Mouse (Mus musculus) ES-Bruce4 (cell line): ENCODE measurements around the gene Rab5c. TPM values are rescaled to one million over a fixed set of nuclear protein-coding genes. Genes with fewer than 3 reads are reported as not detected.

Source experiments
- H3K27ac ChIP-seq: 2 replicates; pipeline ENCODE4 v1.5.1; 2012; ENCODE audit warnings: low read length, inconsistent platforms; ENCODE audit not compliant: insufficient read depth
- H3K27me3 ChIP-seq: 2 replicates; pipeline ENCODE4 v1.6.1; 2012; ENCODE audit warnings: mild to moderate bottlenecking, low read length, inconsistent platforms; ENCODE audit not compliant: control insufficient read depth, poor library complexity, insufficient read depth, severe bottlenecking
- H3K36me3 ChIP-seq: 2 replicates; pipeline ENCODE4 v1.6.1; 2012; ENCODE audit warnings: inconsistent platforms, mild to moderate bottlenecking, low read length, moderate library complexity; ENCODE audit not compliant: control insufficient read depth, poor library complexity, insufficient read depth, severe bottlenecking
- H3K4me1 ChIP-seq: one replicate; pipeline ENCODE4 v1.8.1; 2011; ENCODE audit warnings: low read length; ENCODE audit not compliant: control insufficient read depth, insufficient read depth
- H3K4me3 ChIP-seq: 2 replicates; pipeline ENCODE4 v1.5.1; 2011; ENCODE audit warnings: low read depth, mild to moderate bottlenecking, low read length
- H3K9ac ChIP-seq: 2 replicates; pipeline ENCODE4 v1.6.1; 2012; ENCODE audit warnings: low read depth, mild to moderate bottlenecking, inconsistent platforms; ENCODE audit not compliant: poor library complexity, severe bottlenecking
- H3K9me3 ChIP-seq: replicated peaks from 2 replicates; pipeline ENCODE4 v1.6.1; 2012; ENCODE audit warnings: mild to moderate bottlenecking, low read length, inconsistent platforms; ENCODE audit not compliant: control insufficient read depth, poor library complexity, insufficient read depth, severe bottlenecking
- CTCF ChIP-seq: IDR thresholded peaks from one replicate; pipeline ENCODE4 v1.8.1; 2011; ENCODE audit warnings: low read depth, low read length
- EP300 ChIP-seq: IDR thresholded peaks from 2 replicates; pipeline ENCODE4 v1.6.1; 2011; ENCODE audit warnings: low read depth, low read length; ENCODE audit not compliant: insufficient read depth
- POLR2A ChIP-seq: IDR thresholded peaks from one replicate; pipeline ENCODE4 v1.8.1; 2011; ENCODE audit warnings: low read length; ENCODE audit not compliant: insufficient read depth
- polyA plus RNA-seq: library from polyadenylated mRNA; stranded (reverse); fragments of >200 nt; gene quantifications from 2 replicates; pipeline ENCODE4 v1.2.4, GENCODE M21; 2011; ENCODE audit warnings: low read depth; ENCODE audit not compliant: missing spikeins, insufficient read depth, insufficient read length

Gene Rab5c
- polyA plus RNA-seq, 1 experiment, result 95.2 TPM

GRCm38 (mm10) chr11:100720345-100720744, 17.7 kb downstream of the Rab5c start:
- no peak overlapping the region for H3K27ac ChIP-seq
- peaks cover 7% of the 10 kb centered on the region for H3K4me1 ChIP-seq
- H3K27me3 ChIP-seq, result no peaks in the 10 kb centered on the region
- no peaks in the 10 kb centered on the region for H3K9me3 ChIP-seq
- no peak overlapping the region for H3K4me3 ChIP-seq
- H3K36me3 ChIP-seq, result peaks cover 11% of the 10 kb centered on the region
- no peak overlapping the region for H3K9ac ChIP-seq
- TF ChIP-seq POLR2A, result no peak

GRCm38 (mm10) chr11:100719893-100720292, 18.1 kb downstream of the Rab5c start:
- Histone ChIP-seq H3K4me1 (peaks cover 5% of the 10 kb centered on the region), H3K27ac (0 out of 2 replicates have a peak overlapping the region, but pooled peaks have one; percentile 25), H3K36me3 (peaks cover 11% of the 10 kb centered on the region), H3K4me3 (peak overlapping the region; percentile 30; the same call in 1 of the 2 replicates), H3K9me3 (no peaks in the 10 kb centered on the region), H3K27me3 (no peaks in the 10 kb centered on the region), H3K9ac (no peak overlapping the region)
- TF ChIP-seq POLR2A (no peak), EP300 (no peak), CTCF (no peak)

DNA sequence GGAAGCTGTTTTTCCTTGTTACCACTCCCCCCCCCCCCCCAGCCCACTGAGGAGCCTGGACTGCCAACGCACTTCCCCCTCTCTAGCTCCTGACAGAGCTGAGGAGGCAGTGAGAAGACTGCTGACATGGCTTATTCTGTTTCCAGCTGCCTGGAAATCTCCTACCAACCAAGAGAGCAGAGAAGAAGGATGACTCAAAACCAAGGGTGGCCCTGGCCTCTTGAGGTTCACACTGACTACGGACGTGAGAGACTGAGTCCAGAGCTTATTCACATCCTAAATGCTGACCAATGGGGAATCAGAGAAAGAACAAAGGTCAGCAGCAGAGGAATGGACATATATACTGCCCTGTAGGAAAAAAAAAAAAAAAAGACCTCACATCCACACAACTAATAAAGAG, 18.7 kb downstream of the Rab5c start:
- Histone ChIP-seq H3K36me3 (peaks cover 11% of the 10 kb centered on the region), H3K27ac (0 out of 2 replicates have a peak overlapping the region, but pooled peaks have one; percentile 25), H3K27me3 (no peaks in the 10 kb centered on the region), H3K4me3 (no peak overlapping the region), H3K9me3 (no peaks in the 10 kb centered on the region), H3K4me1 (peaks cover 5% of the 10 kb centered on the region), H3K9ac (no peak overlapping the region)
- no peak for TF ChIP-seq POLR2A
- no peak for TF ChIP-seq CTCF
- no peak for TF ChIP-seq EP300

GRCm38 (mm10) chr11:100718866-100719265, 19.1 kb downstream of the Rab5c start:
- Histone ChIP-seq H3K27me3 (no peaks in the 10 kb centered on the region), H3K9me3 (no peaks in the 10 kb centered on the region), H3K36me3 (peaks cover 11% of the 10 kb centered on the region), H3K9ac (no peak overlapping the region), H3K4me1 (peaks cover 5% of the 10 kb centered on the region), H3K4me3 (no peak overlapping the region), H3K27ac (no peak overlapping the region)
- no peak for TF ChIP-seq POLR2A
- no peak for TF ChIP-seq EP300

DNA sequence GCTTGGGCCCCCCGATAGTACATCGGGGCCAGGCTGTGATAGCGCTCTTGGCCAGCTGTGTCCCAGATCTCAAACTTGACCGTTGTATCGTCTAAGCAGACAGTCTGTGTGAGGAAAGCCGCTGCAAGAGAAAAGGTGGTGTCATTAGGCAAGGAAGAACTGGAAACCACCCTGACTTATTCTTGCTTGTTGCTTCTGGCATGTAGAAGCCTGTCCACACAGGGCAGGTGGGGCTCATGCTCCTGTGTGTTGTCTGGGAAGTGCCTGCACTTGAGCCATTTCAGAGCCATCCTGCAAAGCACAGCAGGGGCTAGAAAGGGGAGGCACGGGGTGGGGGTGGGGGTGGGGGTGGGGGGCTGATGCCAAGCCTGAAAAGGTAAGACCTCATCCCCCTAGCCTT, 19.6 kb downstream of the Rab5c start:
- peaks cover 5% of the 10 kb centered on the region for H3K4me1 ChIP-seq

DNA sequence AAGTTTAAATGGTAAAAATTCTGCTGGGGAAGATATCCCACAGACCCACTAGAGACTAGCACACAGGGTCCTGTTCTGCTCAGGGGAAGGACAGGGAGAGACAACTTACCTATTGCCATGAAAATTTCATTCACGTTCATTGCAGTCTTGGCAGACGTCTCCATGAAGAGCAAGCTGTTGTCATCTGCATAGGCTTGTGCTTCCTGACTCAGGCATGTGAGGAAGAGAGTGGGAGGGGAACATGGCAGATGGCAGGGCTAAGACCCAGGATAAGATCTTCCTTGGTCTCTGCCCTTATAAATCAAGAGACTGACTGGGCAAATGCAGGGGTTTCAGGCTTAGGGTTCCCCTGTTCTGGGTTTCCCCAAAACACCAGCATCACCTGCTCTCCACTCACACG, 21.4 kb downstream of the Rab5c start:
- no peak overlapping the region for H3K9ac ChIP-seq
- no peak for TF ChIP-seq EP300
- no peak for TF ChIP-seq CTCF
- no peak for TF ChIP-seq POLR2A
- no peak overlapping the region for H3K27ac ChIP-seq
- H3K4me1 ChIP-seq, result peaks cover 5% of the 10 kb centered on the region
- H3K9me3 ChIP-seq, result no peaks in the 10 kb centered on the region
- H3K27me3 ChIP-seq, result no peaks in the 10 kb centered on the region
- no peak overlapping the region for H3K4me3 ChIP-seq
- H3K36me3 ChIP-seq, result peaks cover 11% of the 10 kb centered on the region

More for the DNA sequence above, 19.6 kb downstream of the Rab5c start:
- Histone ChIP-seq H3K9me3 (no peaks in the 10 kb centered on the region), H3K4me3 (no peak overlapping the region), H3K27ac (no peak overlapping the region), H3K36me3 (peaks cover 11% of the 10 kb centered on the region), H3K27me3 (no peaks in the 10 kb centered on the region), H3K9ac (no peak overlapping the region)
- TF ChIP-seq POLR2A, result no peak
- no peak for TF ChIP-seq CTCF
- no peak for TF ChIP-seq EP300
